ENCODE assay signal across 7 mouse cellular contexts in the genomic region with DNA sequence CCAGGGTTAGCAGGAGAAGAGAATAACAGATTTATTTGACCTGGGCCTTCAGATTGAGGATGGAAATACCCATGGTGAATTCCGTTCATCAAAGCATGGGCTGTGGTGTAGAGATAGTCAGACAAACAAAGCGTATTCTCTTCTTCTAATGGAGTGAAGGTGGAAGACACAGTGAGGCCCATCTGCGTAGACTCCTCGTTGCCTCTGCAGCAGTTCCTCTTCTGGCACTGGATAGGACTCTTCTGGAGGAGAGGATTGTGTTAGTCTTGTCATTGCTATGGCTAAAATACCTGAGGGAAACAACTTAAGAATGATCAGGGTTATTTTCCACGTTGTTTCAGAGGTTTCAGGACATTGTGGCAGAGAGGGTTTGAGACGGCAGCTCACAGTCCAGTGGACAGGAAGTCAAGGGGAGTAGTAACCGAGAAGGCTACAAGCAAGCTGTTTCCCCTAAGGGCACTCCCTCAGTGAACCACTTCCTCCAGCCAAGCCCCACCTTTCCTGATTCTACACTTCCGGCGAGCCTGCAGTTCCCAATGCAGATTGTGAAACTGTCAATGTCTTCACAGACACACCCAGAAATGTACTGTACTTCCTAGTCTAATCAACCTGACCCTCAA. TPM values are rescaled to one million over a fixed set of nuclear protein-coding genes. Genes with fewer than 3 reads are reported as not detected.
DNase-seq lines count a peak whose midpoint lies in the region; ATAC-seq and TF ChIP-seq lines count a peak whose summit lies in the region.

No protein-coding gene starts in this region.

- peaks cover 15% of the 10 kb centered on the region for H3K4me1 ChIP-seq in G1E (ENCODE audit: insufficient read depth, low read depth, low read length)
- H3K4me1 ChIP-seq in liver, embryonic 13.5 days (replicated peaks), result peaks cover 30% of the 10 kb centered on the region
- peaks cover 13% of the 10 kb centered on the region for H3K4me1 ChIP-seq in spleen, adult 2 months (ENCODE audit: control insufficient read depth, insufficient read depth, insufficient read length)

- peak; percentile 89 for TF ChIP-seq POLR2A in spleen, adult 2 months (IDR thresholded peaks at IDR 0.05; ENCODE audit: low read depth, low read length)

- H3K4me3 ChIP-seq in G1E (ENCODE audit: low read depth, low read length), result no peak overlapping the region
- H3K4me3 ChIP-seq in liver, embryonic 13.5 days (replicated peaks), result no peak overlapping the region
- H3K4me3 ChIP-seq in spleen, adult 2 months (ENCODE audit: extremely low read depth, insufficient read depth, insufficient read length), result peak overlapping the region; percentile 45

- WGBS in liver, embryonic 13.5 days (ENCODE audit: insufficient replicate concordance), result 22% methylated on average over 9 of the region's 9 CpGs
- 7% methylated on average over 9 of the region's 9 CpGs for WGBS in spleen, adult 2 months

- H3K9ac ChIP-seq in liver, embryonic 13.5 days, result peak overlapping the region; percentile 16; the same call in 1 of the 2 replicates

- no peaks in the 10 kb centered on the region for H3K27me3 ChIP-seq in G1E (ENCODE audit: insufficient read depth, low read length)
- H3K27me3 ChIP-seq in liver, embryonic 13.5 days, result no peaks in the 10 kb centered on the region
- H3K27me3 ChIP-seq in spleen, adult 2 months (ENCODE audit: control insufficient read depth, insufficient read depth, low read length), result no peaks in the 10 kb centered on the region

- ATAC-seq in CD4-positive, CD25-positive, alpha-beta regulatory T cell, adult 4 months, result peak; percentile 94
- ATAC-seq in G1E (ENCODE audit: extremely low read depth, insufficient number of reproducible peaks, low FRiP score, poor library complexity, severe bottlenecking), result peak; percentile 94
- ATAC-seq in liver, embryonic 13.5 days (ENCODE audit: low read depth), result peak; percentile 74

- no peak for TF ChIP-seq CTCF in G1E (IDR thresholded peaks at IDR 0.05; ENCODE audit: low read depth, low read length)
- TF ChIP-seq CTCF in spleen, adult 2 months (IDR thresholded peaks at IDR 0.05; ENCODE audit: extremely low read depth, insufficient read depth, insufficient read length, insufficient replicate concordance), result no peak

- intact Hi-C loops in heart, postnatal 14 days (cut with DNase I), result no loop called here

- H3K27ac ChIP-seq in liver, embryonic 13.5 days, result peak overlapping the region; percentile 63
- peak overlapping the region; percentile 83 for H3K27ac ChIP-seq in spleen, adult 2 months (ENCODE audit: insufficient read depth, low read length)

- peaks cover 88% of the 10 kb centered on the region for H3K36me3 ChIP-seq in G1E (replicated peaks)
- peaks cover 62% of the 10 kb centered on the region for H3K36me3 ChIP-seq in liver, embryonic 13.5 days
- peaks cover 27% of the 10 kb centered on the region for H3K36me3 ChIP-seq in spleen, adult 2 months (ENCODE audit: control insufficient read depth, insufficient read depth, low read length)

- no peaks in the 10 kb centered on the region for H3K9me3 ChIP-seq in G1E (replicated peaks)
- H3K9me3 ChIP-seq in liver, embryonic 13.5 days (replicated peaks), result no peaks in the 10 kb centered on the region

- no peak for DNase-seq in G1E (ENCODE audit: low spot score)
- peak; percentile 45 to 50 for DNase-seq in heart, postnatal 14 days
- DNase-seq in liver, embryonic 13.5 days, result peak; percentile 20
- peak; percentile 53 to 78 for DNase-seq in spleen, adult 2 months (ENCODE audit: low read depth in 1 of 2, low spot score in 2 of 2)
- no peak for DNase-seq in cerebellum, postnatal 25 days
- DNase-seq in right cerebral cortex, postnatal 25 days, result no peak

- peak overlapping the region; percentile 34 for H3K4me2 ChIP-seq in liver, embryonic 13.5 days

RNA-seq across cellular contexts. Expression of gene Gm20695, which starts 10.8 kb away (rescaled TPM):
- 1 to 10 TPM; 1.3 to 6.8 TPM for polyA plus RNA-seq in CD4-positive, CD25-positive, alpha-beta regulatory T cell, adult 4 months (2017; shearing (Covaris generic))
- not detected in 2 replicates for total RNA-seq in G1E (2014; fragmentation: Nextera tagmentation)
- 0.33 TPM in 1 of 2 replicates, not detected in the other for total RNA-seq in G1E (2017)
- not detected in 2 replicates for polyA plus RNA-seq in G1E (2012)
- not detected for total RNA-seq in heart, postnatal 14 days (2021)
- polyA plus RNA-seq in liver, embryonic 13.5 days (2015; fragmentation: Nextera tagmentation; extraction: Ambion mirVana), result 0.47 and 1.2 TPM in 2 replicates
- not detected in 2 replicates for polyA plus RNA-seq in spleen, adult 2 months (2012; rRNA removed)

RNA-seq across cellular contexts. Expression of gene Zfp597, which starts 10.9 kb away (rescaled TPM):
- polyA plus RNA-seq in CD4-positive, CD25-positive, alpha-beta regulatory T cell, adult 4 months (2017; shearing (Covaris generic)), result 10 to 100 TPM; 10.4 to 14.0 TPM
- total RNA-seq in G1E (2014; fragmentation: Nextera tagmentation), result 23.3 and 23.6 TPM in 2 replicates
- 24.2 and 26.7 TPM in 2 replicates for total RNA-seq in G1E (2017)
- 2.7 and 3.0 TPM in 2 replicates for polyA plus RNA-seq in G1E (2012)
- total RNA-seq in heart, postnatal 14 days (2021), result 10 to 100 TPM; 10.9 to 13.5 TPM
- 2.3 and 2.7 TPM in 2 replicates for polyA plus RNA-seq in liver, embryonic 13.5 days (2015; fragmentation: Nextera tagmentation; extraction: Ambion mirVana)
- polyA plus RNA-seq in spleen, adult 2 months (2012; rRNA removed), result 3.1 and 3.5 TPM in 2 replicates

RNA-seq across cellular contexts. Expression of gene 1700037C18Rik, which starts 13.2 kb away (rescaled TPM):
- polyA plus RNA-seq in CD4-positive, CD25-positive, alpha-beta regulatory T cell, adult 4 months (2017; shearing (Covaris generic)), result 10 to 100 TPM; 10.3 to 11.6 TPM
- 1.7 and 6.2 TPM in 2 replicates for total RNA-seq in G1E (2014; fragmentation: Nextera tagmentation)
- total RNA-seq in G1E (2017), result 2.2 and 2.5 TPM in 2 replicates
- polyA plus RNA-seq in G1E (2012), result 8.2 and 11.1 TPM in 2 replicates
- total RNA-seq in heart, postnatal 14 days (2021), result 1 to 10 TPM; 3.8 to 3.9 TPM
- polyA plus RNA-seq in liver, embryonic 13.5 days (2015; fragmentation: Nextera tagmentation; extraction: Ambion mirVana), result 2.8 and 4.2 TPM in 2 replicates
- 8.2 and 8.3 TPM in 2 replicates for polyA plus RNA-seq in spleen, adult 2 months (2012; rRNA removed)

RNA-seq across cellular contexts. Expression of gene Cluap1, which starts 13.3 kb away (rescaled TPM):
- 10 to 100 TPM; 32.5 to 39.8 TPM for polyA plus RNA-seq in CD4-positive, CD25-positive, alpha-beta regulatory T cell, adult 4 months (2017; shearing (Covaris generic))
- total RNA-seq in G1E (2014; fragmentation: Nextera tagmentation), result 12.0 and 24.2 TPM in 2 replicates
- total RNA-seq in G1E (2017), result 26.4 and 26.9 TPM in 2 replicates
- 23.6 and 30.4 TPM in 2 replicates for polyA plus RNA-seq in G1E (2012)
- 10 to 100 TPM in 1 of 2 experiments, 1 to 10 TPM in 1; 9.6 to 10.3 TPM for total RNA-seq in heart, postnatal 14 days (2021)
- polyA plus RNA-seq in liver, embryonic 13.5 days (2015; fragmentation: Nextera tagmentation; extraction: Ambion mirVana), result 10.1 and 10.8 TPM in 2 replicates
- 9.4 and 9.5 TPM in 2 replicates for polyA plus RNA-seq in spleen, adult 2 months (2012; rRNA removed)

RNA-seq across cellular contexts. Expression of gene Naa60, which starts 23.1 kb away (rescaled TPM):
- 100 to 1,000 TPM; 103 to 155 TPM for polyA plus RNA-seq in CD4-positive, CD25-positive, alpha-beta regulatory T cell, adult 4 months (2017; shearing (Covaris generic))
- 57.5 and 71.6 TPM in 2 replicates for total RNA-seq in G1E (2014; fragmentation: Nextera tagmentation)
- 25.6 and 25.7 TPM in 2 replicates for total RNA-seq in G1E (2017)
- 26.0 and 28.7 TPM in 2 replicates for polyA plus RNA-seq in G1E (2012)
- total RNA-seq in heart, postnatal 14 days (2021), result 10 to 100 TPM; 57.6 to 61.7 TPM
- polyA plus RNA-seq in liver, embryonic 13.5 days (2015; fragmentation: Nextera tagmentation; extraction: Ambion mirVana), result 22.9 and 25.3 TPM in 2 replicates
- 63.8 and 73.2 TPM in 2 replicates for polyA plus RNA-seq in spleen, adult 2 months (2012; rRNA removed)

Comparison
In these comparisons a context has a peak if more than half of its experiments do, and no peak if none do; other contexts are left out.
1. DNase-seq: peak in heart, postnatal 14 days (2 of 2), liver, embryonic 13.5 days (single experiment) and spleen, adult 2 months (2 of 2); none in G1E (single experiment), cerebellum, postnatal 25 days (0 of 2) and right cerebral cortex, postnatal 25 days (single experiment).
2. Peak in every context shown above with its lines, with median percentiles within 50 percentile points of each other: ATAC-seq.